Mouse (Mus musculus): Measurements from ENCODE around the gene Trpc7.
A peak's percentile ranks its signal among the peaks of the same experiment; 100 is the strongest.

Gene Trpc7

DNA sequence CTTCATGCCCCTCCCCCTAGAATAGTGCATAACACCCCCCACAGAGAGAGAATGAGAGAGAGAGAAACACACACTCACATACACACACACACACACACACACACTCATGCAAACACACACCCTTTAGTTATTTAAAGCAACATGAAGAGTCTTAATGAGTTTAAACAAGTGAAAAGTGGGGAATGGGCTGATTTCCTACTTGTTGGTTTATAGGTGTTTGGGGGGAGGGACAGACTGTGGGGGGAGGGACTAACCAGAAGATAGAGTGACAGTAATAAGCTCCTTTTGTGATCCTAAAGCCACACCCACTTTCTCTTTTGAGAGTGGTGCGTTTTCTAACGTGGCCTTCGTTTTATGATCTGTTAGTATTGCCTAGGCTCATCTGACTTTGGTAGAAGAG is at the start of gene Trpc7:
Gene Trpc7, minus strand, starts transcription at position 101 of the 400 bp plus-strand sequence.
- no peak for DNase-seq (ENCODE audit: low read depth)

DNA sequence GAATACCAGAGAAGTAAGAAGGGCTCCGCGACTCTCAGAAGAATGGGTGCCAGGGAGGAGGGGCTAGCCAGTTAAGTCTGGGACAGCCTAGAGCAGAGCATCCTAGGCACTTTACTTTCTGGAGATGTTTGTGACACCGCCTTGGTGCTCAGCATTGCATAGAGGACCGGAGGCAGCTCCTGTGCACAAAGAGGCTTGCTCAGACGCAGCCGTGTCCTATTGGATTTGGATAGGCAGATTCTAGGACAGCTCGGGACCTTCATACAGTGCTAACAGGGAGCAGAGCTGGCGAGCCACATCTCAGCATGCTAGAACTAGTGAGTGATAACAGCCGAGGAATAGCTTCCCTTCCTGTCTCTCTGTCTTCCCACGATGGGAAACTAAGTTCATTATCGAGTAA is 43.5 kb upstream of the Trpc7 start:
- no peak for DNase-seq (ENCODE audit: low read depth)

DNA sequence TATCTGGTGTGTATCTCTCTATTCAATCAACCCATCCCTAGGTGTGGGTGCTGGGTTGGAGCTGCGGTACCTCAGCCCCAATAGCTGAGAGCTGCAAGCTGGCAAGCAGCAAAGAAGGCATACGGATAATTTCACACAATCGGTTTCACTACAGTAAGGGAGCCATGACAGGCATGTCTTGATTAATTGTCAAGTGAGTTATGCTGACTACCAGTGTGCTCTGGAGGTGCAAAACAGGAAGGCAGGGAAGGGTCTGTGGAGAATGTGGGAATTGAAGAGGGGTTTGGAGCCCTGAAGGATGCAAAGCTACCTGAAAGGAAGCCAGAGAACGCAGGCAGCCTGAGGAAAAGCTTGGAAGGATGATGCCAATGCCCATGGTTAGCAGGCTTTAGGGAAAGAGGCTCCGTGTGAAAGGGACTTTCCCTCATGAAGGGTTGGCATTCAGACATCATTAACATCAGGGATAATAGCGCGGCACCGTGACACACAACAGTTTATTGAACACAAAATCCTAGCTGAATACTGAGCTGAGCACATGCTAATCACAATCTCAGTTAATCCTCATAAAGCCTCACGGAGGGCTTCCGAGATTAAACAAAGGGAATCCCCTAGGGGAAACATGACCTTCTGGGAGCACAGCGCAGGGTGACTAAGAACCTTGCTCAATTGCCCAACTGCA is 38.2 kb upstream of the Trpc7 start:
- no peak for DNase-seq (ENCODE audit: low read depth)

DNA sequence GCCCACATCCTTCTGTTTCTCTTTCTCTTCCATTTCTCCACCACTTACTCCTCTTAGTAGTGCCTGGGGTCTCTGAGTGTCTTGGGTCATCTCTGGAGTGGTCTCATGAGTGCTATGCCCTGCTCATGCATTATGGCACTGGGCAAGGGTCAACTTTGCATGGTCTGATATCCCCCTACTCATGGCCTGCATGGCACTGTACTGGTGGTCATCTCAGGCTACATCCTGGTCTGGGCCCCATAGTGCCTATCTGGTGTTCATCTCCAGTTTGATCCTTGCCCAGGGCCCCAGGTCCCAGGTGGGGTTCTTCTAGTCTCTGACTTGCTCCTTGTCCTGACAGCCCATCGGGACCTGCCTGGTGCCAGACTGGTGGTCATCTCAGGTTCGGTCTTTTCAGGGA is 34.6 kb upstream of the Trpc7 start:
- DNase-seq (ENCODE audit: low read depth): no peak

DNA sequence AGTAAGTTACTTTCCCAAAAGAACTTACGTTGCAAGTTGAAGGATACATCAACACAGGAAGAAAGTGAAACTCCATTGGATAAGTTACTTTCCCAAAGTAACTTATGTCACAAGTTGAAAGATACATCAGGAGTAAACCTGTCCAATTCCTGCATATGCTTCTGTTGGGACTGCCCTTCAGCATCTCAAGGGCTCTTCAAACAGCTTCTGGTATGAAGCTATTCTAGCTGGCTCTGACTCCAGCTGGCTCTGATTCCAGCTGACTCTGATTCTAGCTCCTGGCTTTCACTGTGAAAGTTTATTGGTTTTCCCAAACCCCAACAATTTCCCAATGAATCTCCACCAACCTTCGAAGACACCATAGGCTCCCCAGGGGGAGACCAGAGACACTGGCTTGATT is 27.2 kb upstream of the Trpc7 start:
- DNase-seq (ENCODE audit: low read depth): no peak

DNA sequence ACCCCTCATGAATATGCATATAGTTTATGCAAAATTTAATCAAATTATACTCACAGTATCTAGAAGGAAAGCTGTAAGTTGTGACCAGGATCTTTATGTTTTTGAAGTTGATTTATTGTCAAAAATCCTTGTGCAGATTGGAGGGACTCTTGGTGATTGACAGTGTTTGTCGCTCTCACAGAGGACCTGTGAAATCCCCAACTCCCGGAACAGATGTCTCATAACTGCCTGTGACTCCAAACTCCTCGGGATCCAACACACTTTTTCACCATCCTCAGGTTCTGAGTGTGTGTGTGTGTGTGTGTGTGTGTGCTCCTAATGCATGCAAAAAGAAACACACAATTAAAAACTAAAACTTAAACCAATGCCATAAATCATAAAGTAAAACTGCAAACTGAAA is 25.5 kb upstream of the Trpc7 start:
- no peak for DNase-seq (ENCODE audit: low read depth)

DNA sequence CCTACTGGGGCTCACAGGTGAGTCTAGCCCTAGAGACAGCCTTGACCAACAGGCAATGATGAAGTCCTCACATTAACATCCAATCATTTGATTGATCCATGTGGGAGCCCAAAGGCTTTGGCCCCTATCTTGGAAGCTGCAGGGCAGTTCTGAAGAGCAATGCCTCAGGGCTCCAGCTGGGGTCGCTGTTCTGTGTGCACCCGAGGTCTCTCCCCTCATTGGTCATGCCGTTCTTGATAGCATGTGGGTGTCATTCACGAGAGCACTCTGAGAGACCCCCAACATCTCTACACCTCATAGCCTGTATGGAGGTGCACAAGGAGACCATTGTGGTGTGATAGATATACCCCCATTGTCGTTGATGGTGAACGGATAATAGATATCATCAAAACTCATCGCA is 18.9 kb upstream of the Trpc7 start:
- no peak for DNase-seq (ENCODE audit: low read depth)

DNA sequence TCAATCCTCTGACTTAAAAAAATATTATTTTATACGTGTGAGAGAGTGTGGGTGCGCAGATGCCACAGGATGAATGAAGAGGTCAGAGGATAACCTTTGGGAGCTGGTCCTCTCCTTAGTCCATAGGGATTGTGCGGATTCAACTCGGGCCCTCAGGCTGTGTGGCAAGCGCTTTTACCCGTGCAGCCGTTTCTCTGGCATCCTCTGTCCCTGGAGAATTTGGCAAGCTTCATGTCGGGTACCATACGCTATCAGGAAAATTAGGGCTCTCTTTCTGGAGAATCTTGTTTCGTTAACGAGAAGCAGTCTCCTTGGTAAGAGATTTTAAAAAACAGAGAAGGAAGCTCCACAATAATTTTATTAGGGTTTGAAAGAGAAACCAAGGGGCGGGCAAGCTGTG is 15.3 kb upstream of the Trpc7 start:
- no peak for DNase-seq (ENCODE audit: low read depth)

DNA sequence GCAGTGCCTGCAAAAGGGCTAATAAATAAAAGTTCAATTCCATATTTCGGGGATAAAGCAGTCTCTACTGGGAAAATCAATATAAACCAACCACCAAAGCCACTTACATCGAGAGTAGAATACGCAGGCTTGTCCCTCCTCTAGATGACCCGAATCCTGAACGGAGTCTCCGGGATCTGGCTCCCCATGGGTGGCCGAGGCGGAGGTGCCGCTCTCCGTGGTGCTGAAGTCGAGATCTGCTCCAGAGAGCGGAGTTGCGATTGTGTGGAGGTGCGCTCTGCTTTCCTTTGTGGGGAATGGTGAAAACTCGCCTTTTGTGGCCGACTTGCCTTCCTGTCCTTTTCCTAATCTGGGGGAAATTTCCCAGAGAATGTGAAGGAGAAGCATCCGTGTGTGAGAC is 407 bp downstream of the Trpc7 start:
- no peak for DNase-seq (ENCODE audit: low read depth)

DNA sequence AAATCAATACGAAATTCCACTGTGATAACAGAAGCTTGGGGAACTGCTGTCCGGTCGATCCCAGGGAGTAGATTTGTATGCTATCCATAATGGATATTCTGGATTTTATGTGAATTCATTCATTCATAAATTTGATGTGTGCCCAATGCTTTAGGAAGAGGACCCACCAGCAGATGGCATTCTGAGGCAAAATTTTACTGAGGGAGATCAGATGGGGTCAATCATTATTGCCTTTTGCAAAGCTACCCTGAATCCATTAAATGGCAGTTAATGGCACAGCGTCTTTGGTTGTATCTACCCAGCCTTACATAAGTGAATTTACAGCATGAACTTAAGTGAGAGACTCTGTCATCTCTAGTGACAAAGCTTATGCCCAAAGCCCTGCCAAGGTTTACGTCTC is 1.2 kb downstream of the Trpc7 start:
- no peak for DNase-seq (ENCODE audit: low read depth)

DNA sequence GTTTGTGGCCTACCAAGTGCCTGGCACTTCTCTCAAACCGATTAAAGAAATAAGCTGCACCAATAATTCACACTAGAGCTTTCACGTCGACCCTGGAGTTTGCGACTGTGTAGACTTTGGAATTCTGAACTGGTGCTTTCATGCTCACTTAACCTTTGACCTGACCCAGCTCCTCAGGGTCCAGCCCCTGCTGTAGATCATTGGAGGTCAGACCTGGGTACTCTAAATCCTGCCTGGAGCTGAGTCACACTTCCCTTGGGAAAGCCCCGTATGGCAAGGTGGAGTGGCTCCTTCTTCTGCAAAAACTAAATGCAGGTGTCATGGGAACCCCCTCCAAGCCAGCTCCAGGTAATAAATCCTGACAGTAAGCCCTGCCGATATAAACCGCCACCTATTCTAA is 5.9 kb downstream of the Trpc7 start:
- DNase-seq (ENCODE audit: low read depth): no peak

DNA sequence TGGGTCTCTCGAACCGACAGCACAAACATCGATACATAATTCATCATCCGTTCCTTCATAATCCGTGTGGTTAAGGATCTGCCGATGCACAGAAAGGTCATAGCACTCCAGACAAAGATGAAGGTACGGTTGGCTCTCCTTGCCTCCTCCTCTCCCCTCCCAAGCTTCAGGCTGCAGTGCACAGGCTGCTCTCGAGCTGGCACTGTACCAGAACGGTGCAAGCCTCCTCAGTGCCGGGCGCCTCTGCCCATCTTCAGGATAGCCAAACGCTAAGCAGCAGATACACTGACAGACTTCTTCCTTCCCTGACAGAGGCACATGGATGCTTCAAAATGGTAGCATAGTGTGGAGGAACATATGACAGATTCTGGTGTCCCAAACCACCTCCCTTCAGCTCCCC is 12.9 kb downstream of the Trpc7 start:
- DNase-seq (ENCODE audit: low read depth): no peak

DNA sequence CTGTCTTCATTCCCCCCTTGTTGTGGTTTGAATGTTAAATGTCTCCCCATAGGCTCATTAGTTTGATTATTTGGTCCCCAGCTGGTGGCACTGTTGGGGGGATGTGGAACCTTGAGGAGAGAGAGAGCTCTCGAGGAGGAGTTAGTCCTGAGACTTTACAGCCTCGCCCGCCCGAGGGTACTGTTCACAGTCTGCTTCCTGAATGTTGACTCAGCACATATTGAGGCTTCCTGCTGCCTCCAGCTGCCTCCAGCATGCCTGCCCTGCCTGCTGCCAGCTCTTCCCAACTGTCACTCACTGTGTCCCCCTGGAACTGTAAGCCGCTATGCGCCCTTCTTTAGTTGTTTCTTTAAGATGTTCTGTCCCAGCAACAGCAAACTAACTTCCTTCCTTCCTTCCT is 31.2 kb downstream of the Trpc7 start:
- DNase-seq (ENCODE audit: low read depth): no peak

DNA sequence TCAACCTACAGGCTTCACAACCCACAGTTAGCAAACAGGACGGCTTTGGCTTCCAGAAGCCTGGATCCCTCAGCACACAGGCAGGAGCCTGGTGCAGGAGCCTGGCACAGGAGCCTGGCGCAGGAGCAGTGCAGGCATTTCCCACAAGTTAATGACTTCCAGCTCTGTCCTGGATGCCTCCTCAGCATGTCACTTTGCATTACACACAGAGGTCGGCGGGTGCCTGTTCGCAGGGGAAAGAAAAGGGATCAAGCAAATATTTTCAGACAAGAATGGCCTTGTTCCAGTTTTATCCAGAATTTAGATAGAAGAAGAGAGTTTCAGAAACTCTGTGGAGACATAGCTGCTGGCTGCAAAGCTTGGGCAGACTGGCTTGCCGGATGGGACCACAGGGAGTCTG is 33.8 kb downstream of the Trpc7 start:
- DNase-seq (ENCODE audit: low read depth): no peak

DNA sequence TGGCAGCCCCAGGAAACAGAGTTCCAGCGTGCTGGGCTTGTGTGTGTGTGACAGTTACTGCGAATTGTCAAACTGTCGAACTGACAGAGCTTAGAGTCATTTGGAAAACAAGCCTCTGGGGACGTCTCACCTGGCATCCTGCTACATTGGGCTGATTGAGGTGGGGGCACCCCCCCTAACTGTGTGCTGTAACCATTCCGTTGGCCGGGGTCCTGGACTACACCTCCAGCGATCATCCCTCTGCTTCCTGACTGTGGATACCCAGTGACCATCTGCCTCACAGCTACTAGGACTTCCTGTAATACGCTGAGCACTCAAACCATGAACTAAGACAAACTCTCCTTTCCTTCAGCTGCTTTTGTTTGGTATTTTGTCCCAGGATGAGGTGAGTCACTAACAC is 41.3 kb downstream of the Trpc7 start:
- DNase-seq (ENCODE audit: low read depth): no peak

DNA sequence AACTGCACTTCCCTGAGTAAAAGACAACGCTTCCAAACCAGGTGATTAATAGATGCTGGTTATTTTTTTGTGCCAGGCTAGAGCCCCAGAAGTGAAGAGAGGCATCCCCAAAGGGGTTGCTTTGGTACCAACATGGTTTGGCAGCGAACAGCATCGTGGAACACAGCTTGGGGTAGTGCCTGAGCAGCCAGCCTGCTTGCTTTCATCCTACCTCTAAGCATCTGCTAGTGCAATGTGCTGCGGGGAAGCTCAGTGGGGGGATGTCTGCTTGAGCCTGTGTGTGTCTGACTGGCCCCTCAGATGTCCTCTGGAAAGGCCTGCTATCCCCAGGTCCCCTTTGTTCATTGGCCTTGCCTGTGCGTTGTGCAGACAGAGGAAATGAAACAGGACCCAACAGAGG is 42.4 kb downstream of the Trpc7 start:
- DNase-seq (ENCODE audit: low read depth): no peak

DNA sequence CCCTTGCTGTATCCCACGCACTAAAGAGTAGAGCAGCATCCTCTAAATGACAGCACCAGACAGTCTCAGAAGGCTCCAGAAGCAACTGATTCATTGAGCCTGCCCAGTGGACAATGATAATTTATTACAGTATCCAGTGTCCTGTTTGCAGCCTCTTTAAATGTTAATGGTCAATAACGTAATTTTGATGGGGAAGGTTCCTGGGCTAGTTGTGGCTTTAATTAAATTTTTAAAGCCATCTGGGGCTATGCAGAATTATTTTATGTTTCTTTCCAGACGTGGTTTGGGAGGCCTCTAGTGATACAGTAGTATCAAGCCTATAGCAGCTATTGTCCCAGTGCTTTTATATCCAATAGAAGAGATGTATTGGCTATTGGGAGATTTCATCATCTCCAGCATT is 49.9 kb downstream of the Trpc7 start:
- no peak for DNase-seq (ENCODE audit: low read depth)

DNA sequence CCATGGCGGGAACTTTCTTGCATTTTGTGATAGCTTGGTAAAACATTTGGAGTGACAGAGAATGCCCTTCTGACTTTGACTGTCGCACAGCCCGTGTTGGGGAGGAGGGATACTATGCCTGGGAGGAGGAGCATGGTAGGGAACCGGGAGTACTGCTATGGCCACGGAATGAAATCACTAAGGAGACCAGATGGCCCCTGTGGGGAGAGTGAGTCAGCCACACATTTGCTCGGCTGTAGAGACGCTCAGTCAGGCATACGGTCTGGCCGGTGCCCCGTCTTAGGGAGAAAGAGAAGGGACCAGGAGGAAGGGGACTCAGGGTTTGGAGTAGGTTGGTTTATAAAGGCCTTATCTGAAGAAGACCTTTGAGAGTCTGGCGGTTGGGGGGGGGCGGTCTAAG is 80.3 kb downstream of the Trpc7 start:
- no peak for DNase-seq (ENCODE audit: low read depth)

DNA sequence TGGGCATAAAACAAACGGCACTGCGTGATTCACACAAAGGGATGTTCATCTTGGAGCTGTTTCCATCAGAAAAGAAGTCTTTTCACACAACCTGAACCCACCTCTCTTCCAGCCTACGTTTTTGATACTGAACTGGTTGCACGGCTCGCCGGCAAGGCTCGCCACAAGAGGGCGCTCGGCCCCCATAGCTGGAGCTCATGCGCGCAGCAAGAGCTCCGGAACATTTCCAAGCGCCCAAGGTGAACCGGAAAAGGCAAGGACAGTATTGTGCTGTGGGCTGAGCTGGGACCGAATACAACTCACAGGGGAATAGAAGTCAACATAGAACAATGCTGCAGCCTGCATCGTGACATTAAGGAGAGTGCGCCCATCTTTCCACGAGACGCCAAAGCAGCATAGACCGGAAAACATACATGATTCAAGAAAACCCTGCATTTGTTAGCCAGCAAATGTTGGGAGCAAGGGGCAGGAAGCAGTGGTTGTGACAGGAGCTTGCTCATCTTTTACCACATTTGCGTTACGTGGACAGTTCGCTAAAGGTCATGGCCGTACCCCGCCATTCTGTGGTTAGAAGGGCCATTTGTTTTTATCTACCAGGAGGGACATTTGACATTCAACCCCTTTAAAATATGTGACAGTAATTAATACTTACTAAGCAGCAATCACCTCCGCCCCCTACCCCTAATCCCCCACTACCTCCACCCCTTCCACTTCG is 88.9 kb downstream of the Trpc7 start:
- DNase-seq (ENCODE audit: low read depth): peak; percentile 40

DNA sequence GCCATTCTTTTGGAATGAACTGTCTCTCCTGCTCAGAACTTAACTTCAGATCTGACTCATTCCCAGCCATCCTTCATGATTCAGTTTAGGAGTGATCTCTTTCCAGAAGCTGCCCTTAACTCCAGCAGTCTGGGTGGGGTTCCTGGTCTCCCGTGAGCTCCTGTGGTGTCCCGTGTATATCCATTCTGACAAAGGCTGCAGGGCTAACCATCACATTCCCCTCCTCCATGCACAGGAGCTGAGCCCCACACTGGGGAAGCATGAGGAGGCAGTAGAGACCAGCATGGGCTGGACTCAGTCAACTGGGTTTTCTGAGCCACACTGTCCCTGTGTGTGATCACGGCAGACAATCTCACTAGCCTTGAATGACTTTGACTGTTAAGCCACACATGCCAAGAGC is 90.7 kb downstream of the Trpc7 start:
- DNase-seq (ENCODE audit: low read depth): no peak

DNA sequence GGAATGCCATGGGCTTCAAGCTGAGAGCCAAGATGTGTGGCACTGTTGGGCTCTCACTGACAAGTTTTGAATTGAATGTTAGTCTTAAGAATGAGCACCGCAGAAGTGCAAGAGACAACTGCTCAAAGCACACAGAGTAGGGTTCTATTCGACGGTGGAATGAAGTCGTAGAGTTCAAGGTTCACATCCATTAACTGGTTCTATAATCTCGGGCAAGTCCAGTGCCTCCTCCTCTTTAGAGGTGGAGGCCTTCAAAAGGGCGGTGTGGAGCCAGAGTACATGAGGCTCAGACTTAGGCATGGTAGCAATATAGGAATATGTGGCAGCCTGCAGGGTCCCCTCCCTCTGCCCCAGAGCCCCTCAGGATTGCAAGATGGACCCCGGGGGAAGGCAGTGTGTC is 98.3 kb downstream of the Trpc7 start:
- no peak for DNase-seq (ENCODE audit: low read depth)

DNA sequence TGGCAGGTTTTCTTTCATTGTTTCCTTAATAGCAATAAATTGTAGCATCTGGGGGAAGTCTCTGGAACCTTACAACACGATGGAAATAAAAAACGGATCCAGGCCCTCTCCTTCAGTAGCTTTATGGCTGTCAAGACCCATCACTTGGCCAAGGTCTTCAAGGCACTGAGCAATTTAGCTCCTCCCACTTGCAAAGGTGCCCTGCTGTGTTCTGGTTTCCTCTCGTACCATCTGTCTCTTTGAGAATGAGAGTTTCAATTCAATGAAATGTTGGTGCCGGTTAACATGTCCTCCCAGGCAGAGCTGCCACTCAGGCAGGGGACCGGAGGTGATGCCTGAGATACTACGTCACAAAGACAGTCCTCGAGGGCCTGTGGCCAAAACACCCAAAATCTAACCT is 100.3 kb downstream of the Trpc7 start:
- no peak for DNase-seq (ENCODE audit: low read depth)

DNA sequence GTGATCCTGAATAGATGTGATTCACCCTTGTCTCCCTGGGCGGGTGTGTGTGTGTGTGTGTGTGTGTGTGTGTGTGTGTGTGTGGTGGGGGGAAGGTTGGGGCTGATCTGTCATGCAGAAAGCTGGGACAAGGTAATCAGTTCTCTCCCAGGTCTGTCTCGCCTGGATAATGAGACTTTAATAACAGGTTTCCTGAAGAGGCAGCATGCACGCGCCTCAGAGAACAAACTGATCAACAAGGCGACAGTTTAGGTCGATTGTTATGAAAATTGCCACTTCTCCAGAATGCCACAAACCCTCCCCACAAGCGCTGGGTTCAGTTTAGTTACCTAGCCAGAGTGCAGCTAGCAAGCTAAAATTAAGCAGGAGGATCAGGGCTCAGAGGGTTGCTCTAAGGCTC is 101.4 kb downstream of the Trpc7 start:
- no peak for DNase-seq (ENCODE audit: low read depth)

DNA sequence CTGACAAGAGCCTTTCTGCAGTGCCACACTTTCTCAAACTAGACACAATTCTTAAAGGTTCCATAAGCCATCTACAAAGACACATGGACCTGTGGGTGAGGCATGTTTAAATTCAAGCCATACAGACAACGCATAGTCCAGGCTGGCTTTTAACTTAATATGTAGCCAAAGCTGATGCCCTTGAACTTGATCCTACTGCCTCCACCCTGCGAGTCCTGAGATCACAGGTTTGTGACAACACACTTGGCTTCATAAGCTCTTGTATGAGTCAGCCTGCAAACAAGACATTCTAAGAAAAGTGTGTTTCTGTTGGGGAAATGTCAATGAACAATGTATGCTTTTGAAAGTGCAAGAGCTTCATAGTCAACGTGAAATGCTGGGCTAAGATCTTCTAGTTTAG is 102.9 kb downstream of the Trpc7 start:
- DNase-seq (ENCODE audit: low read depth): peak; percentile 10
